Mouse (Mus musculus) stomach, postnatal 0 days (tissue): ENCODE results near the gene Efnb3.
A peak's percentile ranks its signal among the peaks of the same experiment; 100 is the strongest.

Source experiments
- CTCF ChIP-seq: IDR thresholded peaks from 2 replicates; pipeline ENCODE4 v1.5.1; 2016; ENCODE audit warnings: antibody characterized with exemption, low read depth, mild to moderate bottlenecking, moderate library complexity
- EP300 ChIP-seq: optimal IDR thresholded peaks from 2 replicates; pipeline ENCODE3; 2016; ENCODE audit warnings: antibody characterized with exemption

GRCm38 (mm10) chr11:69580091-69580514 is 20.1 kb upstream of the Efnb3 start, which contains the start of the genes Wrap53 and Trp53:
- TF ChIP-seq CTCF (peak; percentile 29; the same call in 1 of the 2 replicates), EP300 (no peak)
